Mouse (Mus musculus) liver, postnatal 0 days (tissue): ENCODE measurements around the gene Cpa5.

Source experiments
- CTCF ChIP-seq: sonication (generic); IDR thresholded peaks from 2 replicates; pipeline ENCODE4 v1.5.1; 2016; ENCODE audit warnings: antibody characterized with exemption, low read depth
- EP300 ChIP-seq: IDR thresholded peaks from 2 replicates; pipeline ENCODE4 v1.6.1; 2016; ENCODE audit warnings: antibody characterized with exemption, low read depth, mild to moderate bottlenecking

GRCm38 (mm10) chr6:30674714-30675280, 64.0 kb downstream of the Cpa5 start:
- no peak for TF ChIP-seq CTCF
- no peak for TF ChIP-seq EP300
